Mouse (Mus musculus) MEL (cell line): ENCODE data around the gene Hba-a1. TPM values are rescaled to one million over a fixed set of nuclear protein-coding genes. Genes with fewer than 3 reads are reported as not detected.

Source experiments
- DNase-seq: peaks from one replicate; pipeline ENCODE4 v3.0.0; 2011; ENCODE audit warnings: low read depth, low spot score
- H3K27ac ChIP-seq: 2 replicates; pipeline ENCODE4 v1.5.1; 2012; ENCODE audit warnings: low read depth, mild to moderate bottlenecking, control low read depth, low read length, moderate library complexity; ENCODE audit not compliant: control insufficient read depth
- H3K27me3 ChIP-seq, 2 experiments: fragments of 150-350 bp in 1 of 2; sonication (generic) in 1 of 2; 2 replicates each; pipeline ENCODE4 v1.6.1; 2012; ENCODE audit warnings: low read length in 2 of 2, mild to moderate bottlenecking in 2 of 2, improper control_type of control experiment in 1 of 2, moderate library complexity in 1 of 2; ENCODE audit not compliant: insufficient read depth in 2 of 2, control insufficient read depth in 1 of 2
- H3K36me3 ChIP-seq, 2 experiments: 2 replicates each; pipeline ENCODE4 v1.6.1; 2012 to 2014; ENCODE audit warnings: low read length in 2 of 2, improper control_type of control experiment in 1 of 2, inconsistent platforms in 1 of 2, mild to moderate bottlenecking in 1 of 2; ENCODE audit not compliant: insufficient read depth in 2 of 2, control insufficient read depth in 1 of 2
- H3K4me1 ChIP-seq, 2 experiments: fragments of 150-350 bp in 1 of 2; sonication (generic) in 1 of 2; 2 replicates each; pipeline ENCODE4 v1.6.1; 2012; ENCODE audit warnings: low read length in 2 of 2, improper control_type of control experiment in 1 of 2, mild to moderate bottlenecking in 1 of 2; ENCODE audit not compliant: insufficient read depth in 2 of 2, control insufficient read depth in 1 of 2
- H3K4me3 ChIP-seq, 2 experiments: fragments of 150-350 bp in 1 of 2; sonication (generic) in 1 of 2; 2 replicates each; pipeline ENCODE4 v1.5.1; 2012; ENCODE audit warnings: low read depth in 2 of 2, low read length in 2 of 2, mild to moderate bottlenecking in 2 of 2, moderate library complexity in 2 of 2, control low read depth in 1 of 2, improper control_type of control experiment in 1 of 2; ENCODE audit not compliant: control insufficient read depth in 1 of 2, insufficient read depth in 1 of 2
- H3K79me2 ChIP-seq: 2 replicates; pipeline ENCODE4 v1.6.1; 2012; ENCODE audit warnings: mild to moderate bottlenecking, low read length, moderate library complexity; ENCODE audit not compliant: control insufficient read depth, poor library complexity, insufficient read depth
- H3K9ac ChIP-seq: 2 replicates; pipeline ENCODE4 v1.6.1; 2012; ENCODE audit warnings: low read depth, mild to moderate bottlenecking, control low read depth, low read length, moderate library complexity; ENCODE audit not compliant: control insufficient read depth, poor library complexity, severe bottlenecking
- H3K9me3 ChIP-seq: fragments of 150-350 bp; sonication (generic); replicated peaks from 2 replicates; pipeline ENCODE4 v1.6.1; 2012; ENCODE audit warnings: mild to moderate bottlenecking, low read length, improper control_type of control experiment, moderate library complexity; ENCODE audit not compliant: insufficient read depth
- CTCF ChIP-seq, 3 experiments: IDR thresholded peaks in 2 of 3; conservative IDR thresholded peaks in 1 of 3; 2 replicates each; pipeline ENCODE4 v1.5.1; 2011 to 2012; ENCODE audit warnings: low read length in 3 of 3, low read depth in 2 of 3, mild to moderate bottlenecking in 2 of 3, improper control_type of control experiment in 1 of 3, inconsistent platforms in 1 of 3, mixed read lengths in 1 of 3, moderate library complexity in 1 of 3; ENCODE audit not compliant: control insufficient read depth in 1 of 3, insufficient read depth in 1 of 3, poor library complexity in 1 of 3, severe bottlenecking in 1 of 3
- GABPA ChIP-seq: IDR thresholded peaks from 2 replicates; pipeline ENCODE4 v1.6.1; 2012; ENCODE audit warnings: low read depth, mild to moderate bottlenecking, inconsistent platforms, low read length, improper control_type of control experiment, moderate library complexity
- GATA1 ChIP-seq: IDR thresholded peaks from 2 replicates; pipeline ENCODE4 v1.6.1; 2011; ENCODE audit warnings: low read depth, low read length, improper control_type of control experiment
- HCFC1 ChIP-seq: IDR thresholded peaks from 2 replicates; pipeline ENCODE4 v1.6.1; 2012; ENCODE audit warnings: low read depth, mild to moderate bottlenecking, inconsistent platforms, low read length, improper control_type of control experiment, moderate library complexity
- JUND ChIP-seq: IDR thresholded peaks from 2 replicates; pipeline ENCODE4 v1.6.1; 2011; ENCODE audit warnings: low read depth, mild to moderate bottlenecking, improper control_type of control experiment, low read length
- KAT2A ChIP-seq: conservative IDR thresholded peaks from 2 replicates; pipeline ENCODE4 v1.6.1; 2012; ENCODE audit warnings: low read depth, low read length, improper control_type of control experiment, inconsistent platforms
- MAFK ChIP-seq: IDR thresholded peaks from 2 replicates; pipeline ENCODE4 v1.6.1; 2011; ENCODE audit warnings: low read depth, mild to moderate bottlenecking, low read length, improper control_type of control experiment, borderline replicate concordance
- MEF2A ChIP-seq: IDR thresholded peaks from 2 replicates; pipeline ENCODE4 v1.6.1; 2014; ENCODE audit warnings: low read depth, mild to moderate bottlenecking, inconsistent platforms, low read length, improper control_type of control experiment; ENCODE audit not compliant: poor library complexity, insufficient replicate concordance, severe bottlenecking; ENCODE audit errors: extremely low read depth
- NRF1 ChIP-seq: IDR thresholded peaks from 2 replicates; pipeline ENCODE4 v1.6.1; 2014; ENCODE audit warnings: low read depth, mild to moderate bottlenecking, inconsistent platforms, low read length, improper control_type of control experiment, moderate library complexity; ENCODE audit not compliant: poor library complexity, insufficient read depth, severe bottlenecking
- POLR2A ChIP-seq, 2 experiments: IDR thresholded peaks; 2 replicates each; pipeline ENCODE4 v1.6.1; 2011 to 2012; ENCODE audit warnings: low read length in 2 of 2, mild to moderate bottlenecking in 2 of 2, control low read depth in 1 of 2, improper control_type of control experiment in 1 of 2, low read depth in 1 of 2, moderate library complexity in 1 of 2; ENCODE audit not compliant: control insufficient read depth in 1 of 2, insufficient read depth in 1 of 2, poor library complexity in 1 of 2
- POLR2AphosphoS2 ChIP-seq: IDR thresholded peaks from 2 replicates; pipeline ENCODE4 v1.6.1; 2011; ENCODE audit warnings: low read length, improper control_type of control experiment
- SIN3A ChIP-seq: IDR thresholded peaks from 2 replicates; pipeline ENCODE4 v1.6.1; 2012; ENCODE audit warnings: low read length, improper control_type of control experiment, inconsistent platforms
- TBP ChIP-seq: IDR thresholded peaks from 2 replicates; pipeline ENCODE4 v1.8.0; 2011; ENCODE audit warnings: low read depth, low read length, improper control_type of control experiment
- UBTF ChIP-seq: IDR thresholded peaks from 2 replicates; pipeline ENCODE4 v1.6.1; 2012; ENCODE audit warnings: low read depth, mild to moderate bottlenecking, inconsistent platforms, low read length, improper control_type of control experiment, moderate library complexity, borderline replicate concordance; ENCODE audit not compliant: insufficient read depth
- USF1 ChIP-seq: IDR thresholded peaks from 2 replicates; pipeline ENCODE4 v1.6.1; 2014; ENCODE audit warnings: low read depth, mild to moderate bottlenecking, inconsistent platforms, low read length, improper control_type of control experiment, moderate library complexity
- USF2 ChIP-seq, 2 experiments: IDR thresholded peaks; 2 replicates each; pipeline ENCODE4 v1.6.1; 2011 to 2012; ENCODE audit warnings: improper control_type of control experiment in 2 of 2, low read length in 2 of 2, borderline replicate concordance in 1 of 2, inconsistent platforms in 1 of 2, low read depth in 1 of 2, mild to moderate bottlenecking in 1 of 2; ENCODE audit not compliant: insufficient read depth in 1 of 2
- ZC3H11A ChIP-seq: IDR thresholded peaks from 2 replicates; pipeline ENCODE4 v1.6.1; 2012; ENCODE audit warnings: low read depth, mild to moderate bottlenecking, inconsistent platforms, low read length, improper control_type of control experiment
- ZKSCAN1 ChIP-seq: IDR thresholded peaks from 2 replicates; pipeline ENCODE4 v1.6.1; 2012; ENCODE audit warnings: low read depth, mild to moderate bottlenecking, inconsistent platforms, low read length, improper control_type of control experiment, moderate library complexity
- polyA plus RNA-seq, 2 experiments: library from polyadenylated mRNA; stranded (reverse) in 1 of 2; unstranded in 1 of 2; fragments of >175 nt in 1 of 2; fragments of >200 nt in 1 of 2; gene quantifications; 2 replicates each; pipeline versions ENCODE4 v1.2.1 to v1.2.4; 2012; ENCODE audit warnings: low replicate concordance in 2 of 2, low read depth in 1 of 2; ENCODE audit not compliant: insufficient read length in 2 of 2, insufficient read depth in 1 of 2, missing spikeins in 1 of 2
- total RNA-seq: library from RNA; depleted of rRNA; stranded (reverse); fragments of 300-350 nt; gene quantifications from 2 replicates; pipeline ENCODE4 v1.2.3, GENCODE M21; 2012

Hba-a1 gene
- total and polyA plus RNA-seq, 3 experiments: 272 to 334 (median 313) TPM

- H3K27ac ChIP-seq: no peak overlapping the region
- DNase-seq: no peak
- H3K9me3 ChIP-seq: no peaks in the 10 kb centered on the region
- H3K27me3 ChIP-seq: no peaks in the 10 kb centered on the region; a peak in 1 of 4 replicates
- no peak overlapping the region for H3K4me3 ChIP-seq
- H3K4me1 ChIP-seq: peaks cover 2 to 13% of the 10 kb centered on the region in 2 experiments; a peak in 3 of 4 replicates
- TF ChIP-seq USF1 (no peak), ZC3H11A (no peak), KAT2A (no peak), SIN3A (no peak), GATA1 (no peak), ZKSCAN1 (no peak), MAFK (no peak)
- peaks cover 0 to 5% of the 10 kb centered on the region in 2 experiments; a peak in 2 of 4 replicates for H3K36me3 ChIP-seq
- no peak overlapping the region for H3K9ac ChIP-seq
- H3K79me2 ChIP-seq: no peaks in the 10 kb centered on the region
Observed at GRCm38 (mm10) chr11:32278458-32278957, 4.8 kb upstream of the Hba-a1 start.

GRCm38 (mm10) chr11:32280646-32281045, 2.7 kb upstream of the Hba-a1 start:
- H3K9ac ChIP-seq: no peak overlapping the region
- no peak overlapping the region for H3K27ac ChIP-seq

More at GRCm38 (mm10) chr11:32280646-32281045, 2.7 kb upstream of the Hba-a1 start:
- no peak overlapping the region for H3K4me3 ChIP-seq
- peaks cover 0 to 5% of the 10 kb centered on the region in 2 experiments; a peak in 2 of 4 replicates for H3K36me3 ChIP-seq
- no peaks in the 10 kb centered on the region for H3K27me3 ChIP-seq
- H3K4me1 ChIP-seq: peaks cover 2 to 13% of the 10 kb centered on the region in 2 experiments; a peak in 3 of 4 replicates
- no peaks in the 10 kb centered on the region for H3K79me2 ChIP-seq
- TF ChIP-seq GABPA: no peak
- TF ChIP-seq SIN3A: no peak
- TF ChIP-seq CTCF (IDR thresholded peaks at IDR 0.05 in 2 of 3, conservative IDR thresholded peaks at IDR 0.05 in 1 of 3; ENCODE audit: control insufficient read depth in 1 of 3, insufficient read depth in 1 of 3, low read depth in 2 of 3, low read length in 3 of 3, poor library complexity in 1 of 3, severe bottlenecking in 1 of 3): no peak
- TF ChIP-seq HCFC1: no peak
- no peak for TF ChIP-seq POLR2A (IDR thresholded peaks at IDR 0.05; ENCODE audit: control insufficient read depth in 1 of 2, insufficient read depth in 1 of 2, low read depth in 1 of 2, low read length in 2 of 2, poor library complexity in 1 of 2)
- TF ChIP-seq NRF1: no peak
- TF ChIP-seq JUND: no peak
- no peak for TF ChIP-seq MEF2A
- no peak for TF ChIP-seq KAT2A
- TF ChIP-seq UBTF: no peak
- no peak for TF ChIP-seq POLR2AphosphoS2
- no peak for TF ChIP-seq TBP
- no peak for TF ChIP-seq USF2 (IDR thresholded peaks at IDR 0.05; ENCODE audit: borderline replicate concordance in 1 of 2, insufficient read depth in 1 of 2, low read depth in 1 of 2, low read length in 2 of 2)
- no peaks in the 10 kb centered on the region for H3K9me3 ChIP-seq
- DNase-seq: no peak
